Mouse (Mus musculus): ENCODE results near the gene Mlf2.
A peak's percentile ranks its signal among the peaks of the same experiment; 100 is the strongest.

The Mlf2 gene

GRCm38 (mm10) chr6:124913214-124913613, 18.0 kb upstream of the Mlf2 start:
- DNase-seq, result no peak

- DNase-seq, result peak; percentile 69
Measured at GRCm38 (mm10) chr6:124913721-124914285, 17.4 kb upstream of the Mlf2 start.

- DNase-seq, result no peak
Measured at GRCm38 (mm10) chr6:124914511-124914910, 16.7 kb upstream of the Mlf2 start.

- DNase-seq, result peak; percentile 75
Measured at GRCm38 (mm10) chr6:124915160-124915941, 15.8 kb upstream of the Mlf2 start.

GRCm38 (mm10) chr6:124915942-124916694, 15.1 kb upstream of the Mlf2 start:
- peak; percentile 71 for DNase-seq

- peak; percentile 95 for DNase-seq
Measured at GRCm38 (mm10) chr6:124916695-124917517, 14.3 kb upstream of the Mlf2 start.

- DNase-seq, result peak; percentile 90
Measured at GRCm38 (mm10) chr6:124917518-124918330, 13.5 kb upstream of the Mlf2 start.

- DNase-seq, result no peak
Measured at GRCm38 (mm10) chr6:124918331-124918690, 12.9 kb upstream of the Mlf2 start.

- no peak for DNase-seq
Measured at GRCm38 (mm10) chr6:124918890-124919627, 12.1 kb upstream of the Mlf2 start.

GRCm38 (mm10) chr6:124919695-124920317, 11.4 kb upstream of the Mlf2 start, which contains the start of gene Ptms:
TSS of gene Ptms (minus strand) at chr6:124920103.
- DNase-seq, result peak; percentile 95

GRCm38 (mm10) chr6:124920318-124921085, 10.7 kb upstream of the Mlf2 start:
- DNase-seq, result peak; percentile 24

GRCm38 (mm10) chr6:124921539-124921938, 9.6 kb upstream of the Mlf2 start:
- no peak for DNase-seq

- DNase-seq, result peak; percentile 48
Measured at GRCm38 (mm10) chr6:124925173-124925793, 5.9 kb upstream of the Mlf2 start.

- DNase-seq, result peak; percentile 32
Measured at GRCm38 (mm10) chr6:124925941-124926340, 5.2 kb upstream of the Mlf2 start.

- peak; percentile 51 for DNase-seq
Measured at GRCm38 (mm10) chr6:124930231-124930630, 955 bp upstream of the Mlf2 start.

- no peak for DNase-seq
Measured at GRCm38 (mm10) chr6:124931525-124932313, 533 bp downstream of the Mlf2 start.

- no peak for DNase-seq
Measured at GRCm38 (mm10) chr6:124932314-124932695, 1.1 kb downstream of the Mlf2 start.

- no peak for DNase-seq
Measured at GRCm38 (mm10) chr6:124933127-124933526, 1.9 kb downstream of the Mlf2 start.

- DNase-seq, result no peak
Measured at GRCm38 (mm10) chr6:124934670-124935069, 3.5 kb downstream of the Mlf2 start.

All from kidney, adult 18-20 months (tissue).